Mouse (Mus musculus) ZHBTc4 (cell line): Measurements from ENCODE around the gene Abcb5.

Experiments used
- DNase-seq: peaks from one replicate; pipeline ENCODE4 v3.0.0-alpha.2; 2011; ENCODE audit warnings: low read depth, low spot score

The Abcb5 gene

DNA sequence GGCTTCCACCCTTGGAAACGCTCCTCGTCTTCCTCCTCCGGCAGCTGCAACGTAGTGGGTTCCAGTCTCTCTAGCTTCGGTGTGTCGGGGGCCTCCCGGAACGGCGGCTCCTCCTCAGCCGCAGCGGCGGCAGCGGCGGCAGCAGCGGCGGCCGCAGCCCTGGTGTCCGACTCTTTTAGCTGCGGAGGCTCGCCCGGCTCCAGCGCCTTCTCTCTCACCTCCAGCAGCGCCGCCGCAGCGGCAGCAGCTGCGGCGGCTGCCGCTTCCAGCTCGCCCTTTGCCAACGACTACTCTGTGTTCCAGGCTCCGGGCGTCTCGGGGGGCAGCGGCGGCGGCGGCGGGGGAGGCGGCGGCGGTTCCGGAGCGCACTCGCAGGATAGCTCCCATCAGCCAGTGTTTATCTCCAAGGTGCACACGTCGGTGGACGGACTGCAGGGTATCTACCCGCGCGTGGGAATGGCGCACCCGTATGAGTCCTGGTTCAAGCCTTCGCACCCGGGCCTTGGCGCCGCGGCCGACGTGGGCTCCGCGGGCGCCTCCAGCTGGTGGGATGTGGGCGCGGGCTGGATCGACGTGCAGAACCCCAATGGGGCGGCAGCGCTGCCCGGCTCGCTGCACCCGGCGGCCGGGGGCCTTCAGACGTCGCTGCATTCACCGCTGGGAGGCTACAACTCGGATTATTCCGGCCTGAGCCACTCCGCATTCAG, 117.6 kb downstream of the Abcb5 start:
- DNase-seq: peak; percentile 77

DNA sequence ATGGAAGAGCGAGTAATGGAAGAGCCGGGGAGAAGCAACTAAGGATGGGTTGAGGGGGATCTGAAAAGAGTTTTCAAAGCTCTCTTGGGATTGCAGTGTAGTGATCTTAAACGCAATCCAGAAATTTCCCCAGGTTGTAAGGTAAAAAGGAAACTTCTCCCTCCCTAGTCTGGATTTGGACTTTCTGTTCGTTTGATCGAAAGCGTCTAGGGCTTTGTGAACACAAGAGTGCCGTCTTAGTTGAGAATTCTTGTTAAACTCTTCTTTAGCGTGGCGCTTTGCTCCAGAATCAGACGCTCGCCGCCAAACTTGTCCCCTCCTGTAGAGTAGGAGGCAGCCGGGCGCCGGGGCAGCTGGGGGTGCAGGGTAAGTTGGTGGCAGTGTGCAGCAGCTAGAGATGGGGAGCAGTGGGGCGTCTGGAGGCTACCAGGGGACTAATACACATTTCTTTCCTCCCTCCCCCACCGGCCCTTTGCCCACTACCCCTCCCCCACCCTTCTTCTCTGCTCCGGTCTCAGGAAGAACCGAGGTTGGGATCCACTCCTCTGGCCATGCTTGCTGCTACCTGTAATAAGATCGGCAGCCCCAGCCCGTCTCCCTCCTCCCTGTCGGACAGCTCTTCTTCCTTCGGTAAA, 118.2 kb downstream of the Abcb5 start:
- DNase-seq: no peak

DNA sequence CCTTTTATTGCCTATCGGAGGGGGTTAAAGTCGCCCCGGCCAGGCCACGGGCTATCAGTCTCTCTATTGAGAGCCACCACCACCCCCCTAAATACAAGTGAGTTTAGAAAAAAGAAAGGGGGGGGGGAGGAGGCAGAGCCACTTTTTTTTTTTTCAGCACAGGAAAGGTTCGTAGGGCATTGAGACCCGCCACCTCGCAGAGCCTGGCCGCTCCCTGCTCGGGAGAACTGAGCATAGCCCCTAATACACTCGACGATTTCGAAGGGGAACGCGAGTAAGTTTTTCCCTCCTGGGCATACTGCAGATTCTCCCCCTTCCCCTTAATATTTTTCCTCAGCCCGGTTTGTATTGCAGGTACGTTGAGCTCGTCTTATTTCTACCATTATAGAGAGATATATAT, 118.8 kb downstream of the Abcb5 start:
- DNase-seq: peak; percentile 41

DNA sequence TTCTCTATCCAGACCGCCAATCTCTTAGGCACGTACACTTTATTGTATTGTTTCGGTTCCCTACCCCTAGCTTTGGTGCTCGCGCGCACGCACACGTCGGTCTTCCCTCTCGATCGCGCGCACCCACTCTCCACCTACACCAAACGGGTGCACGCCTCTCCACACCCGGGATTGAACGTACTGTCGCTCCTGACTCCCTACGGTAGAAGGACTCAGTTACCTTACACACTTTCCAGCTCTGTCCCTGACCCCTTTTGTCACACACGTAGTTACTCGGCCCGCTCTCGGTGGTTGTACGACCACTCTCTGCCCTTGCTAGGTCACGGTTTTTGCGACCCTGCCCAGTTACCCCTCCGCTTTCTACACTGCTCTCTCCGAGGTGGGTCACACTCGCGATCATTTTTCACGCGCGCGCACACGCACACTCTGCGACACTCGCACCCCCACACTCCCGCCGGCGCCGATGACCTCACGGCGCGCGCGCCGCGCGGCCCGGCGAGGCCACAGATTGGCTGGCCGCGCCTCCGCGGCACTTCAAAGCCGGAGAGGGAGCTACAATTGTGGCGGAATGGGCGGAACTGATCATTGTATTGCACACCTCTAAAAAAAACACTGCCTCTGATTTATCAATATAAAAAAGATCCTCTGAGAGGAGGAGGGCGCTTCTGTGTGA, 119.4 kb downstream of the Abcb5 start:
- DNase-seq: peak; percentile 89

DNA sequence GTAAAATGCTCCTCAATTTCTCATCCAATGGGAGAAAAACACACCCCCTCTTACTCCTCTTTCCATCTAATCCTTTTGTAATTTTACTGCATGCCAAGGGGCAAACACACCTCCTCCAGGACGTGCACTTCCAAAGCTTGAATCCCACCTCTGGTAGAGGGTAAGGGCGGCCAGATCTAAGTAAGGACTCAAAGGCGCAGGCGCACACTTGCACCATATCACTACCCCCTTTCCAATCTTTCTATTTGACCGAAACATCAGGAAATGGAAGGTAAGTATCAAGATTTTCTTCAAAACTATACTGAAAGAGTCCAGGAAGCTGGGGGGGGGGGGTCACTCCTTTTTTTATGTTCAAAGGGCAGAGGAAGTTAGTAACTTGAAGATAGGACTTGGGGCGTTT, 120.0 kb downstream of the Abcb5 start, which contains the start of gene Sp8:
Sp8 (plus strand) TSS at position 109 of the 400 bp plus-strand sequence.
- no peak for DNase-seq

DNA sequence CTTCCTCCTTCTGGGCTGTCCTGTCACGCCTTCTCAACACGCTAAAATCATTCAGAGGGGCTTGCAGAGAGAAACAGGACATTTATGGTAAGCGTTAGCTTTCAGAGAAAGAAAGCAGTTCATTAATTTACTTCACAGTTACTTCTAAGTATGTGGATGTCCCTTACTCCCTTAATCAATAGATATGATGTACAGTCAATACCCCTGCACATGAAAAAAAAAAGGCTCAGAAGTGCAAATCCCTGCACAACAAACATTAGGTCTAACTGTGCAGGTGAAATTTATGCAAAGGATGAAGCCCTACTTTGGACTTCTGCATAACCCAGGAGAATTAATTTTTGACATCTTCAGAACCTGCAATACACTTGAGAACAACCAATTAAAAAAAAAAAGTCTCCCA, 120.9 kb downstream of the Abcb5 start:
- DNase-seq: no peak

DNA sequence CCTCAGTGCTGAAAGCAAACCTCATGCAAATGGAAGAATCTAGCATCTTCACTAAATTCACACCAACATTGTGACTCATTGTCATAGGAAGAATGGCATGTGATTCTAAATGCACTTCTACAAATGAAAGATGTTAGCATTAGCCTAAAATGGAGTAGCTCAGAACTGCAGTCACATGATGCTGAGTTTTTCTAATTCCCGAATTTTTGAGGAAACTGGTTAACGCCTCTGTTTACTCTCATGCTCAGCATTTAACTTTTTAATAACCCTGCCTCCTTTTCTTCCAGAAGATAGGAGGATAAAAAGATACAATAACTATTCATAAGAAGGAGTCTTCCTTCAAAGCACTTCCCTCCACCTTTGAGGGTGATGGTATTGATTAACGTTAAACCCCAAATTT, 121.4 kb downstream of the Abcb5 start:
- no peak for DNase-seq

DNA sequence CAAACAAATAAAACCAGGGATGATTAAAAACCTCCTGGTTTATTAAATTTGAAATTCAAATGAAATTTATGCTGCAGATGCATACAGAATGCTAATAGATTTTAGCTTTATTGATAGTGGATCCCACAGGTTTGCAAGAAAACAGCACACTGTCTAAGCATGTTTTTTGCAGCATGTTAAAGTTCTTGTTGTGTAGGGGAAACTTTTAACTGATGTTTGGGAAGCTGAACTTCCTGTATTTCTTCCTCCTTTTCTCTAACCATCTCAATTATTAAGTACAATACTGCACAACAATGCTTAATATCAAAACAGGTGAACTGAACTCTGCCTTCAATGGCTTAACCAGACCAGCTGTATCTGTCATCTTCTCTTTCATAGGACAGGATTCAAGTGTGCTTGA, 122.1 kb downstream of the Abcb5 start:
- no peak for DNase-seq

DNA sequence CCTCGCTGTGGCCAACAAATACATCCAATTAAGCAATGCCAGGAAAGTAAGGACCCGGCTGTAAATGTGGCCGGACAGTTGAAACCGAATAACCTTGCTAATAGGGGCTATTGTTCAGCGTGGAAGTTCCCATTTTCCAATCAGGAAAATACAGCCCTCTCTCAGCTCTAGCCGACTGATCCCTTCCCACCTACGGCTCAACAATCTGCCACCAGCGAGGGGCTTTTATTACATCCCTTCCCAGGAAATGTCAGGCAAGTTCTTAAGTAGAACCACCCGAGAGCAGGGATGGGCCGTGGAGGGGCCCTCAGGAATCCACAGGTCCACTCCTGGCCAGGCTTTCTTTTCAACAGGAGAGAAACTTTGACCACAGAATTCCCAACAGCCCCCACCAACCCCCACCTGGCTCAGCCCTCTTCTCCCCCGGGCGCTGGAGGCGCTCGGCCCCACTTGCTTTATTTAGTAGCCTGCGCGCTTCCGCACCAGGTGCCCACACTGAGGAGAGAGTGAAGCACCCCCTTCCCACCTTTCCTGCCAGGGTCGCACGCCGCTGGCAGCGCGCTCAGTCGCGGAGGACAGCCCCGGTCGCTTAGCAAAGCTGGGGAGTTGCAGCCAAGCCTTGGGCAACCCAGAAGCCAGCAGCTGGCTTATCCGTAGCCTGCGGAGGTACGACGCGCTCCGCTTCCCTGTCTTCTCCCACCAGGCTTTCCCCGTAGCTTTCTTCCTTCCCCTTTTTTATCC, 123.4 kb downstream of the Abcb5 start:
- DNase-seq: peak; percentile 46

DNA sequence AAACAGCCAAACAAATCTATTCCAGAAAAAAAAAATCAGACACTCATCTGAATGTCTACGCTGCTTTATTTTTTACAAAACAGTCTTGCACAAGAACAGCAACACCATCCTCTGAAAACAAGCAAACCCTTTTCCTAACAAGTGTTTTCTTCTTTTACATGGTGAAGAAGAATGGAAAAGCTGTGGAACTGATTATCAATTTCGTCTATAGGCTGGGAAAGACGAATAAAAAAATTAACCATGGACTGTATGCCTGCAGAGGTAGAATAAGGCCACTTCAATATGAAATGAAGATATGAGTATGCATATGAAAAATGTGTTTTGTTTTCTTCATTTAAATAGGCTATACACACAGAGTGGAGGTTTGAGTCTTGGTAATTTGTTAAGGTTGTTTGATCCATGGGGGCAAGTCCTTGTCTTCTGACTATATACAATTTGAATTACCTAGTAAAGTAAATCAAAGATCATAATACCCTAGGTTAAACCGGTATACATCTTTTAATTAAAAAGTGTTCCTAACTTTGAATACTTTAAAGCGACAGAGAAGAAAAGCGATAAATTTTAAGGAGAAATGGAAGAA, 124.2 kb downstream of the Abcb5 start:
- DNase-seq: no peak

DNA sequence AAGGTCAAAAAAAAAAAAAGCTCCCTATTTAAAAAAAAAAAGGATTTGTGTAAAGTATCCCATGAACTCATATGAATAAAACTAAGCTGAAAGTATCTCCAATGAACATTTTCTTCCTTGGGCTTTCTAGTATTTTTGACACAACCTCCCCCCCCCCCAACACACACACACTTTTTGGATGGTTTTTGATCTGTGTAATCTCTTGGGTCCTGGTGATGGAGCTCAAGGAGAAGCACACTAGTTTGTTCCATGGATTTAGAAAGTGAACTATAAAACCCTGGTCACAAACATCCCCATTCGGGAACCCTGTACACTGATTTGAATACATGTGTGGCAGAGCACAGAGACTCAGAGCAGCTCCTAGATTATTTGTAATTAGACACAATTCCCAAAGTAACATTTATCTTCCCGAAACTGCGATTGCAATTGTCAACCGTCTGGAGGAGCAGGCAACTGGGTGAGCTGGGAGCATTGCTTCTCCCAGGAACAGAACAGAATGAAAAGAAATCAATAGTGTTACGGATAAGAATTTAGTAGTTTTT, 124.8 kb downstream of the Abcb5 start:
- DNase-seq: no peak

DNA sequence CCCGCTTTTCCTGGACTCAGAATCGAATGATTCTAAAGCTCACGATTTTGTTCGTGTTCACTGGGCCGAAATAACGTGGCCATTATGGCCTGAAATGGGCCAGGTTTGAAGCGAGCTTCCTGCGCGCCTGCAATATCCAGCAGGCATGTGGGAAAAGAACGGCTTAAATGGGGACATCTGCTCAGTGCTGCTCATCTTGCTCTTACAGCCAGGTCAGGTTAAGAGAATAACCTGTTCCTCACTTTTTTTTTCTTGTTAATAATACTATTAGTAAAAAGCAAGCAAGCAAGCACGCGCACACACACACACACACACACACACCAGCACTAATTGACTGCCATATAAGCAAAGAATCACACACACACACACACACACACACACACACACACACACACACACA, 125.4 kb downstream of the Abcb5 start:
- DNase-seq: no peak

DNA sequence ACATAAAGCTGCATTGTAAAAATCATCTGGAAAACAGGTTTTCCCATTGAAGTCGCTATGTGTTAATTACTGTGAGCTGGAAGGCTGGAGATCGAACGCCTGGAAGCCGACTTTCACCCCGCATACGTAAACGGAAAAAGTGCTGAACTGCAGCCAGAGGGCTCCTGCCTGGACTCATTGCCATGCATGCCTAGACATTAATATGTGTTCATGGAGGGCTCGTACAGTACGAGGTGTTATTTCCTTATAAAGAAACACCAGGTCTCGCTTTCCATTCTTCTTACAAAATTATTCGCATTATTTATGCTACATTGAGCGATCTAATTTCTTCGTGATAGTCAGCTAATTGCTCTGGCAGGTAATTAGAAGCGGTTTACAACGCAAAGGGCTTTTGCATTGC, 125.9 kb downstream of the Abcb5 start:
- no peak for DNase-seq

DNA sequence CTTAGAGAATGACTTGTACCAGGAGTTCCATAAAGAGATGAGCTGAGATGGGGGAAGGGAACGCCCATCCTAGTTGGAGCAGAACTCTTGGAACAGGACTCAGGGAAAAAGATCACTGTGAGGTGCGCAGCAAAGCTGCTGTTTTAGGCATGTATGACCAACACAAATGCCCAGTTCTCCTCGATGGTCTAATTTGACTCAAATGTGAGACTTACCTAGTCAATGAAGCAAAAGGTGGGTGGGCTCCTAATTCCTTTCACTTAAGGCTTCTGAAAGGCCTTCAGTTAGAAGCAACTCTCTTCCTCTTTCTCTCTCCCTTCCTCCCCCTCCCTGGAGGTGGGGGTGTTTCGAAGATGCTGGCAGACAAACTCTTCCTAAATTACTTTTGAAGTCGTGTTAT, 126.8 kb downstream of the Abcb5 start:
- no peak for DNase-seq

DNA sequence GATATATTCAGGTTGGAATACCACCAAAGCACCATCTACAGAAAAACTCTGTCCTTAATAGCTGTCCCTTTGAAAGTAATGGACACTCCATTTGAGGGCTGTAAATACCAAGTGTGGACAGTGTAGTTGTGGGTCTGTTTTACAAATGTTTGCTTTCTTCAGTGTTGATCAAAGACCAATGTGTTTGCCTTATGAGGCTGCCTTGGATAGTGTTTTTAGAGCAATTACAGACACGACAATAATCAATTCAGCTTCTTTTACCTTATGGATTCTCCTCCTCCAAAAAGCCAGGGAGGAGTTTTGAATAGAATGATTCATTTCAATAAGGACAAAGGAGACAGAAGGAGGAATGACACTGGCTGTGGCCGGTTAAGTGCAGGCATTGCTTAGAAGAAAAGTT, 128.0 kb downstream of the Abcb5 start:
- DNase-seq: peak; percentile 51

DNA sequence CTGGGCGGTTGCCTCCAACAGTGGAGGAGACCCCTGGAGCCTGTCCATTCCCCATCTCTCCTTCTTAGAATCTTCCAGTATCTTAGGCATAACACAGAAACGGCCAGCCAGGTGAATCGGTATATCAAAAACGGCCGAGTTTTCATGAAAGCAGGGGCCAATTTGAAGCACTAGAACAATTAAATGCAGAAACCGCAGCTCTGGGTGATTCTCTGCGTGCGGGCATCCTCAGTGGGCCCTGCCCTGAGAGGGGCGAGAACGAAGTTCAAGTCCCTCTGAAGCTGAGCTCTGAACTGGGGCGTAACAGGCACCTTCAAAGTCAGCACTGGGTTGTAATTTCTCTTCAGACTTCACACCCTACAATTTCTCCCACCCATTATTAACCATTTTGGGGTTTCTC, 128.9 kb downstream of the Abcb5 start:
- peak; percentile 5 for DNase-seq

DNA sequence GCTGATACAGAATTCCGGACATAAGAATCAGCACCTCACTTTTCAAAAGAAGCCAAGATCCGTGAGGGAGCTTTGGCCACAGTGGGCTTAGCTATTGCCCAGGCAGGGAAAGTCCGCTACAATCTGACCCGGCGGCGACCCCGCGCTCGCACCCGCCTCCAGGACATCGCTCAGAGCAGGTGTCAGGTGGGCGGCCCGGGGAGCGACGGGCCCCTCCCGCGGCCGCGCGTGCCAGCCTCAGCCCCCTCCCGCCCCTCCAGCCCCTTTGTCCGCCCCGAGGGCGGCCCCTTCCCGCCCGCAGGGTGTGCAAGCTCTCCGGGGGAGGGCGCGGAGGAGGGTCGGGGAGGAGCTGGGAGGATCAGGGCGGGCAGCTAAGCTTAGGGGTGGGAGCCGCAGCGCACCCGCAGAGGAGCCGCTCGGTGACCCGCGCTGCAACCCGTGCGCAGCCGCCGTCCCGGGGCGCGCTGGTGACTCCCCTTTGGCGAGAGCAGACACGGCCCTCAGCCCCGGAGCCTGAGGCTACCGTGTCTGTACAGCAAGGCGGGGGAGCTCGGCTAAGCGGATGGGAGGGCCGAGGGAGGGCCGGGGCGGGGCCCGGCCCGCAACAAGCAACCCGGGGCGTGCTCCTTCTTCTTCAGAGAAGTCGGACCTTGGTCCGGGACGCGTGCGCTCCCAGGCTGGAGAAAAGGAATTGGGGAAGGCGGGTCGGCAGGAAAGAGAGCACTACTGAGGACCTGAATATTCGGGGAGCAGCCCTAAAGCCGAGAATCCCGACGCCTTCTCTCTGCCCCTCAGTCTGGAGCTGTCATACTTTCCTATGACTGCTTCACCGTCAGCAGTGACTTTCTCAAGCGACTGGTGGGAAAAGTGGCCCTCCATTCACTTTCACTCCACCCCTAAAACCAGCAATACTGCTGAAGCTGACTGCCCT, 129.5 kb downstream of the Abcb5 start:
- peak; percentile 90 for DNase-seq

DNA sequence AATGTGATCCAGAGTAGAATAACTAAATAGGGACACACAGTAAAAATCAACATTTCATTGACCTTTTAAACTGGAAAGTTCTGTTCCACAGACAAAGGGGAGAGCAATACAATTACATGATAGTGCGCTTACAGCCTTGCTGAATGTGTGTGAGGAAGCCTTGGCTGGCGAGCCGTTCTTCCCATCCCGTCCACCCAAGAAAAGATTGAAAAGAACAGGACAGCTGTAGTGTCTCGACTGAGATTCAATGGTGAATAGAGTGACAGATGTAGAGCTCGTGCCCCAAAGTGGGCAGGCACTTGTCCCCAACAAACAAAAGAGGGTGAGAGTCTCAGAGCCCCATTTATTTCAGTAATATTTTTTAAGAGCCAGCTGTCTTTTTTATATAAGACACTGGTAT, 136.3 kb downstream of the Abcb5 start:
- DNase-seq: no peak
